In the genomic region with DNA sequence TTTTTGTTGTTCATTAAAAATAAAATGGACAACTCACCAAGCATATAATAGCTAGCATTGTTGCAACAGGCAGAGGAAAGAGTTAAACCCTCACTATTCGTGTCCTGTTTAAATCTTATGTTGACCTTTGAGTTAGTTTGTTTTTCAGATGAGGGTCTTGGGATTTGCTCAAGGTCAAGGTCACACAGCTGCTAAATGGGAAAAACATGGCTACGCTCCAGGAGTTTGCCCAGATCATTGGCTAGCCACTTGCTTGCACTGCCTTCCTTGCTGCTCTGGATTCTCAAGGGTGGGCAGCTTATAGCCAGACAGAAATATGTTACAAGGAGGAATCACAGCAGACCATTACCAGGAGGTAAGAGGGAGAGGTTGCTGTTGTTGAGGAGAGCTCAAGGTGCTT, we compare ENCODE assay signal across 22 mouse cellular contexts.
A peak's percentile ranks its signal among the peaks of the same experiment; 100 is the strongest.
DNase-seq lines count a peak whose midpoint lies in the region; ATAC-seq and TF ChIP-seq lines count a peak whose summit lies in the region.
"Had no signal": no experiment of that assay in that cellular context is flagged by ENCODE, and none has a peak within 500 bp of the region (broad histone marks: within the 10 kb centered on the region; RNA-seq: fewer than 3 reads in every experiment).

No protein-coding gene starts in this region.

- WGBS in lung, embryonic 14.5 days: 23% methylated on average over 2 of the region's 2 CpGs
- WGBS in embryonic facial prominence, embryonic 11.5 days: 9% methylated on average over 2 of the region's 2 CpGs

- no peak for TF ChIP-seq POLR2A in brain, embryonic 14.5 days (IDR thresholded peaks at IDR 0.05; ENCODE audit: borderline replicate concordance, extremely low read depth, insufficient read depth, insufficient read length, poor library complexity, severe bottlenecking)

- H3K27me3 ChIP-seq in lung, embryonic 14.5 days (ENCODE audit: insufficient read depth, low read length): no peaks in the 10 kb centered on the region
- 0 out of 2 replicates have a peak, but pooled peaks cover 2% of the 10 kb centered on the region for H3K27me3 ChIP-seq in embryonic facial prominence, embryonic 11.5 days (ENCODE audit: control insufficient read depth, insufficient read depth, low read length)
- H3K27me3 ChIP-seq: hindbrain, embryonic 13.5 days; Patski had no signal

- peak; percentile 61 for DNase-seq in lung, embryonic 14.5 days
- DNase-seq in lung, postnatal 4 days: no peak
- peak; percentile 32 for DNase-seq in brain, embryonic 14.5 days (ENCODE audit: low read depth)
- peak; percentile 75 for DNase-seq in embryonic facial prominence, embryonic 11.5 days (ENCODE audit: low spot score)
- DNase-seq in ovary, postnatal 14 days (ENCODE audit: low spot score): peak; percentile 29
- DNase-seq in layer of hippocampus, adult 11-12 months (ENCODE audit: low spot score): no peak
- no peak for DNase-seq in left cerebral cortex, adult 9 months (ENCODE audit: low spot score in 2 of 2)
- DNase-seq: B cell, adult 2 months; cerebellum, adult 9-11 months; forebrain, postnatal 0 days; gastrocnemius, postnatal 10 days; heart, adult 18-20 months; liver, postnatal 0 days; midbrain, embryonic 14.5 days; right cerebral cortex, postnatal 4 days had no signal

- no peak overlapping the region for H3K4me2 ChIP-seq in lung, embryonic 14.5 days
- H3K4me2 ChIP-seq in embryonic facial prominence, embryonic 11.5 days (ENCODE audit: low read depth, low read length): no peak overlapping the region
- H3K4me2 ChIP-seq: embryonic facial prominence, embryonic 12.5 days; hindbrain, embryonic 13.5 days had no signal

- no peaks in the 10 kb centered on the region for H3K9me3 ChIP-seq in lung, embryonic 14.5 days (ENCODE audit: low read depth, low read length)
- no peaks in the 10 kb centered on the region; the same call in 1 of the 2 replicates for H3K9me3 ChIP-seq in embryonic facial prominence, embryonic 11.5 days (replicated peaks; ENCODE audit: control insufficient read depth, low read length)
- H3K9me3 ChIP-seq: embryonic facial prominence, embryonic 12.5 days; hindbrain, embryonic 13.5 days had no signal

- ATAC-seq in lung, embryonic 14.5 days (ENCODE audit: insufficient read depth): no peak
- ATAC-seq in embryonic facial prominence, embryonic 11.5 days (replicated peaks; ENCODE audit: insufficient number of reproducible peaks, low FRiP score, low TSS enrichment, low read depth): no peak
- ATAC-seq: forebrain, postnatal 0 days; intestine, embryonic 16.5 days; liver, postnatal 0 days; Patski had no signal

- no peak for TF ChIP-seq CTCF in lung, embryonic 14.5 days (IDR thresholded peaks at IDR 0.05; ENCODE audit: low read depth)
- no peak for TF ChIP-seq CTCF in brain, embryonic 14.5 days (IDR thresholded peaks at IDR 0.05; ENCODE audit: borderline replicate concordance, extremely low read depth, insufficient read depth, insufficient read length)

- no peaks in the 10 kb centered on the region for H3K36me3 ChIP-seq in lung, embryonic 14.5 days (ENCODE audit: insufficient read depth)
- no peaks in the 10 kb centered on the region for H3K36me3 ChIP-seq in embryonic facial prominence, embryonic 11.5 days (replicated peaks; ENCODE audit: control insufficient read depth, insufficient read depth, low read depth, low read length)
- H3K36me3 ChIP-seq: embryonic facial prominence, embryonic 12.5 days; hindbrain, embryonic 13.5 days had no signal

- H3K4me3 ChIP-seq in lung, embryonic 14.5 days (ENCODE audit: low read depth, low read length): no peak overlapping the region
- H3K4me3 ChIP-seq in embryonic facial prominence, embryonic 11.5 days (ENCODE audit: low read depth, low read length): no peak overlapping the region
- H3K4me3 ChIP-seq: embryonic facial prominence, embryonic 12.5 days; hindbrain, embryonic 13.5 days; layer of hippocampus, adult 2 months had no signal

- no peak overlapping the region for H3K27ac ChIP-seq in lung, embryonic 14.5 days (ENCODE audit: low read depth)
- no peak overlapping the region for H3K27ac ChIP-seq in embryonic facial prominence, embryonic 11.5 days (replicated peaks; ENCODE audit: low read depth, low read length)
- H3K27ac ChIP-seq: hindbrain, embryonic 13.5 days; kidney, postnatal 0 days; layer of hippocampus, adult 2 months; macrophage had no signal

- no peak overlapping the region for H3K9ac ChIP-seq in lung, embryonic 14.5 days
- no peak overlapping the region for H3K9ac ChIP-seq in embryonic facial prominence, embryonic 11.5 days (replicated peaks; ENCODE audit: low read length)
- H3K9ac ChIP-seq: embryonic facial prominence, embryonic 12.5 days; forebrain, postnatal 0 days; hindbrain, embryonic 13.5 days; liver, postnatal 0 days had no signal

- peaks cover 25% of the 10 kb centered on the region for H3K4me1 ChIP-seq in lung, embryonic 14.5 days (ENCODE audit: insufficient read depth)
- no peaks in the 10 kb centered on the region for H3K4me1 ChIP-seq in embryonic facial prominence, embryonic 11.5 days (ENCODE audit: control insufficient read depth, insufficient read depth, low read length)

Comparison
In these comparisons a context has a peak if more than half of its experiments do, and no peak if none do; other contexts are left out.
1. DNase-seq: peak in lung, embryonic 14.5 days (single experiment), brain, embryonic 14.5 days (single experiment), embryonic facial prominence, embryonic 11.5 days (single experiment) and ovary, postnatal 14 days (single experiment); none in lung, postnatal 4 days (0 of 2), layer of hippocampus, adult 11-12 months (single experiment) and left cerebral cortex, adult 9 months (0 of 2).